In genomic region chr14:54209932-54210331, GRCm38 (mm10) we compare ENCODE assay signal across 19 mouse cellular contexts. TPM values are rescaled to one million over a fixed set of nuclear protein-coding genes. Genes with fewer than 3 reads are reported as not detected.
DNase-seq lines count a peak whose midpoint lies in the region; ATAC-seq lines count a peak whose summit lies in the region.
"Had no signal": no experiment of that assay in that cellular context is flagged by ENCODE, and none has a peak within 500 bp of the region (broad histone marks: within the 10 kb centered on the region; RNA-seq: fewer than 3 reads in every experiment).

No protein-coding gene starts in this region.

- H3K4me3 ChIP-seq in hindbrain, embryonic 15.5 days: no peak overlapping the region
- H3K4me3 ChIP-seq in hindbrain, embryonic 10.5 days: no peak overlapping the region
- H3K4me3 ChIP-seq in limb, embryonic 10.5 days: no peak overlapping the region
- H3K4me3 ChIP-seq: embryonic facial prominence, embryonic 10.5 days; forebrain, embryonic 13.5 days; heart, embryonic 13.5 days; hindbrain, embryonic 12.5 days had no signal

- H3K9ac ChIP-seq in hindbrain, embryonic 15.5 days: no peak overlapping the region
- H3K9ac ChIP-seq: forebrain, embryonic 13.5 days; forebrain, postnatal 0 days; heart, embryonic 13.5 days; hindbrain, embryonic 12.5 days had no signal

- H3K4me1 ChIP-seq in hindbrain, embryonic 15.5 days (replicated peaks): no peaks in the 10 kb centered on the region
- 0 out of 2 replicates have a peak, but pooled peaks cover 1% of the 10 kb centered on the region for H3K4me1 ChIP-seq in hindbrain, embryonic 10.5 days (replicated peaks)
- H3K4me1 ChIP-seq in limb, embryonic 10.5 days: peaks cover 9% of the 10 kb centered on the region; the same call in 1 of the 2 replicates
- H3K4me1 ChIP-seq: forebrain, embryonic 13.5 days; hindbrain, embryonic 12.5 days had no signal

- no peak overlapping the region for H3K4me2 ChIP-seq in hindbrain, embryonic 15.5 days
- H3K4me2 ChIP-seq: forebrain, embryonic 13.5 days; heart, embryonic 13.5 days; hindbrain, embryonic 12.5 days had no signal

- ATAC-seq in hindbrain, embryonic 15.5 days (ENCODE audit: low FRiP score, low read depth): peak; percentile 34; the same call in 1 of the 2 replicates
- ATAC-seq in inflammation-experienced regulatory T-cells, adult 6 months: peak; percentile 6
- ATAC-seq: forebrain, embryonic 13.5 days; forebrain, postnatal 0 days; hindbrain, postnatal 0 days had no signal

- 76% methylated on average over 5 of the region's 5 CpGs for WGBS in hindbrain, embryonic 15.5 days
- WGBS in hindbrain, embryonic 10.5 days: 81% methylated on average over 5 of the region's 5 CpGs
- WGBS in limb, embryonic 10.5 days: 80% methylated on average over 5 of the region's 5 CpGs

- no peak for DNase-seq in hindbrain, embryonic 10.5 days (ENCODE audit: low spot score)
- DNase-seq in thymus, postnatal 4 days: peak; percentile 44
- DNase-seq in thymus, postnatal 25 days: no peak
- no peak for DNase-seq in limb, embryonic 10.5 days (ENCODE audit: low spot score)
- no peak for DNase-seq in lung, postnatal 36 days
- DNase-seq: adrenal gland, postnatal 25 days; cerebellum, adult 2 months; cerebellum, postnatal 10 days; forebrain, postnatal 0 days; gastrocnemius, postnatal 14 days; heart, postnatal 36 days had no signal

- no peaks in the 10 kb centered on the region for H3K27me3 ChIP-seq in hindbrain, embryonic 15.5 days
- no peaks in the 10 kb centered on the region for H3K27me3 ChIP-seq in hindbrain, embryonic 10.5 days (ENCODE audit: insufficient read depth, poor library complexity, severe bottlenecking)
- no peaks in the 10 kb centered on the region for H3K27me3 ChIP-seq in limb, embryonic 10.5 days (ENCODE audit: low read depth, poor library complexity, severe bottlenecking)
- H3K27me3 ChIP-seq: forebrain, embryonic 13.5 days; heart, embryonic 13.5 days; hindbrain, embryonic 12.5 days had no signal

- H3K36me3 ChIP-seq in hindbrain, embryonic 15.5 days: no peaks in the 10 kb centered on the region
- H3K36me3 ChIP-seq in hindbrain, embryonic 10.5 days: no peaks in the 10 kb centered on the region
- H3K36me3 ChIP-seq in limb, embryonic 10.5 days: no peaks in the 10 kb centered on the region
- H3K36me3 ChIP-seq: embryonic facial prominence, embryonic 10.5 days; G1E; heart, embryonic 13.5 days; hindbrain, embryonic 12.5 days had no signal

- H3K27ac ChIP-seq in hindbrain, embryonic 15.5 days (replicated peaks): no peak overlapping the region
- H3K27ac ChIP-seq in hindbrain, embryonic 10.5 days: no peak overlapping the region
- no peak overlapping the region for H3K27ac ChIP-seq in limb, embryonic 10.5 days
- H3K27ac ChIP-seq: embryonic facial prominence, embryonic 10.5 days; forebrain, embryonic 13.5 days; heart, embryonic 13.5 days; hindbrain, embryonic 12.5 days; hindbrain, postnatal 0 days had no signal

- H3K9me3 ChIP-seq in hindbrain, embryonic 15.5 days: no peaks in the 10 kb centered on the region
- no peaks in the 10 kb centered on the region for H3K9me3 ChIP-seq in hindbrain, embryonic 10.5 days
- H3K9me3 ChIP-seq in limb, embryonic 10.5 days (replicated peaks): no peaks in the 10 kb centered on the region
- H3K9me3 ChIP-seq: embryonic facial prominence, embryonic 10.5 days; forebrain, embryonic 13.5 days; G1E; heart, embryonic 13.5 days; hindbrain, embryonic 12.5 days had no signal

RNA-seq across cellular contexts. Expression of gene Dad1, which starts 44.0 kb away (rescaled TPM):
- 345 and 374 TPM in 2 replicates for polyA plus RNA-seq in hindbrain, embryonic 15.5 days (2015; fragmentation: Nextera tagmentation; extraction: Ambion mirVana)
- 243 and 271 TPM in 2 replicates for polyA plus RNA-seq in hindbrain, embryonic 10.5 days (2016; fragmentation: Nextera tagmentation; extraction: Ambion mirVana)
- 100 to 1,000 TPM; 393 to 515 (median 490) TPM for polyA plus RNA-seq in inflammation-experienced regulatory T-cells, adult 6 months (2017; shearing (Covaris generic))
- polyA plus RNA-seq in limb, embryonic 10.5 days (2016; fragmentation: Nextera tagmentation; extraction: Ambion mirVana): 234 and 239 TPM in 2 replicates

RNA-seq across cellular contexts. Expression of gene Abhd4, which starts 44.1 kb away (rescaled TPM):
- polyA plus RNA-seq in hindbrain, embryonic 15.5 days (2015; fragmentation: Nextera tagmentation; extraction: Ambion mirVana): 58.2 and 66.3 TPM in 2 replicates
- polyA plus RNA-seq in hindbrain, embryonic 10.5 days (2016; fragmentation: Nextera tagmentation; extraction: Ambion mirVana): 39.6 and 44.7 TPM in 2 replicates
- 10 to 100 TPM; 20.3 to 33.0 (median 29.4) TPM for polyA plus RNA-seq in inflammation-experienced regulatory T-cells, adult 6 months (2017; shearing (Covaris generic))
- polyA plus RNA-seq in limb, embryonic 10.5 days (2016; fragmentation: Nextera tagmentation; extraction: Ambion mirVana): 32.2 and 37.7 TPM in 2 replicates
